Mouse (Mus musculus) ovary, adult 2 months (tissue): Measurements from ENCODE around the gene Nol9. TPM values are rescaled to one million over a fixed set of nuclear protein-coding genes. Genes with fewer than 3 reads are reported as not detected.

ENCODE experiments used
- polyA plus RNA-seq: library from polyadenylated mRNA; depleted of rRNA; stranded (reverse); fragments of >200 nt; gene quantifications from 2 replicates; pipeline ENCODE4 v1.2.3, GENCODE M21; 2012; rRNA removed

Nol9 gene
- polyA plus RNA-seq = 37.3 and 39.3 TPM in 2 replicates

GRCm38 (mm10) chr4:152038985-152039830 is at the start of gene Nol9:
Gene Nol9, plus strand, starts transcription at chr4:152039321.

GRCm38 (mm10) chr4:151996173-151996950 is 42.8 kb upstream of the Nol9 start, which contains the start of gene Phf13:
Gene Phf13, minus strand, starts transcription at chr4:151996258.

GRCm38 (mm10) chr4:152008622-152009075 is 30.5 kb upstream of the Nol9 start, which contains the start of gene Klhl21:
Gene Klhl21, plus strand, starts transcription at chr4:152008803.

GRCm38 (mm10) chr4:152027524-152027923 is 11.6 kb upstream of the Nol9 start, which contains the start of gene Zbtb48:
Gene Zbtb48, minus strand, starts transcription at chr4:152027671.

GRCm38 (mm10) chr4:152038225-152038984 is 716 bp upstream of the Nol9 start, which contains the start of gene Tas1r1:
Gene Tas1r1, minus strand, starts transcription at chr4:152038568.

GRCm38 (mm10) chr4:152072121-152072601 is 33.0 kb downstream of the Nol9 start, which contains the start of gene Plekhg5:
Gene Plekhg5, plus strand, starts transcription at chr4:152072498.

Other genes with a start within 250 kb of the Nol9 start
- 16.4 and 16.6 TPM in 2 replicates for gene Camta1, start 177.4 kb upstream of the Nol9 start, polyA plus RNA-seq
- gene Dnajc11, start 105.6 kb upstream of the Nol9 start, polyA plus RNA-seq = 64.8 and 96.3 TPM in 2 replicates
- gene Thap3, start 50.3 kb upstream of the Nol9 start, polyA plus RNA-seq = 78.1 and 91.7 TPM in 2 replicates
- gene Phf13, start 43.1 kb upstream of the Nol9 start, polyA plus RNA-seq = 40.0 and 48.1 TPM in 2 replicates
- gene Klhl21, start 30.5 kb upstream of the Nol9 start, polyA plus RNA-seq = 71.2 and 100 TPM in 2 replicates
- 24.0 and 25.3 TPM in 2 replicates for gene Zbtb48, start 11.7 kb upstream of the Nol9 start, polyA plus RNA-seq
- 0.16 and 0.23 TPM in 2 replicates for gene Tas1r1, start 753 bp upstream of the Nol9 start, polyA plus RNA-seq
- 44.2 and 51.8 TPM in 2 replicates for gene Plekhg5, start 33.2 kb downstream of the Nol9 start, polyA plus RNA-seq
- gene Tnfrsf25, start 76.6 kb downstream of the Nol9 start, polyA plus RNA-seq = 8.9 and 11.5 TPM in 2 replicates
- gene Espn, start 113.0 kb downstream of the Nol9 start, polyA plus RNA-seq = 85.4 and 131 TPM in 2 replicates
- gene Hes2, start 119.5 kb downstream of the Nol9 start, polyA plus RNA-seq = 0.15 and 0.16 TPM in 2 replicates
- gene Acot7, start 138.8 kb downstream of the Nol9 start, polyA plus RNA-seq = 59.7 and 67.2 TPM in 2 replicates
- gene Gpr153, start 234.9 kb downstream of the Nol9 start, polyA plus RNA-seq = 80.9 and 134 TPM in 2 replicates